9 mouse cellular contexts compared by ENCODE assay signal in genomic region chr6:112809658-112810520, GRCm38 (mm10).
DNase-seq lines count a peak whose midpoint lies in the region; ATAC-seq and TF ChIP-seq lines count a peak whose summit lies in the region.
"Had no signal": no experiment of that assay in that cellular context is flagged by ENCODE, and none has a peak within 500 bp of the region (broad histone marks: within the 10 kb centered on the region; RNA-seq: fewer than 3 reads in every experiment).

No protein-coding gene starts in this region.

- H3K4me1 ChIP-seq in hindbrain, embryonic 10.5 days (replicated peaks), result peaks cover 61% of the 10 kb centered on the region
- H3K4me1 ChIP-seq in midbrain, embryonic 13.5 days (replicated peaks), result peaks cover 68% of the 10 kb centered on the region
- H3K4me1 ChIP-seq: limb, embryonic 15.5 days had no signal

- peak overlapping the region; percentile 32 for H3K4me2 ChIP-seq in midbrain, embryonic 13.5 days (replicated peaks)
- H3K4me2 ChIP-seq: limb, embryonic 15.5 days had no signal

- no peak for TF ChIP-seq CTCF in brain, embryonic 14.5 days (IDR thresholded peaks at IDR 0.05; ENCODE audit: borderline replicate concordance, extremely low read depth, insufficient read depth, insufficient read length)

- peak overlapping the region; percentile 42; the same call in 1 of the 2 replicates for H3K9ac ChIP-seq in midbrain, embryonic 13.5 days (replicated peaks)
- H3K9ac ChIP-seq: limb, embryonic 15.5 days had no signal

- DNase-seq in adrenal gland, adult (ENCODE audit: inconsistent age in 2 of 2, low spot score in 1 of 2), result peak; percentile 58 to 83
- DNase-seq in adrenal gland, postnatal 4 days (ENCODE audit: low spot score in 2 of 2), result no peak
- peak; percentile 98 for DNase-seq in brain, embryonic 14.5 days (ENCODE audit: low read depth)
- DNase-seq in hindbrain, embryonic 10.5 days (ENCODE audit: low spot score), result peak; percentile 78
- DNase-seq in urinary bladder, postnatal 4 days (ENCODE audit: low spot score in 2 of 2), result no peak
- no peak for DNase-seq in spleen, postnatal 4 days (ENCODE audit: low spot score in 2 of 2)
- no peak for DNase-seq in kidney, postnatal 36 days

- ATAC-seq in midbrain, embryonic 13.5 days, result peak; percentile 92

- peaks cover 47% of the 10 kb centered on the region for H3K36me3 ChIP-seq in hindbrain, embryonic 10.5 days
- peaks cover 18% of the 10 kb centered on the region for H3K36me3 ChIP-seq in midbrain, embryonic 13.5 days
- H3K36me3 ChIP-seq: limb, embryonic 15.5 days had no signal

- peak overlapping the region; percentile 88 for H3K27ac ChIP-seq in hindbrain, embryonic 10.5 days
- H3K27ac ChIP-seq in midbrain, embryonic 13.5 days, result peak overlapping the region; percentile 96
- H3K27ac ChIP-seq: limb, embryonic 15.5 days had no signal

- H3K27me3 ChIP-seq in hindbrain, embryonic 10.5 days (ENCODE audit: insufficient read depth, poor library complexity, severe bottlenecking), result no peaks in the 10 kb centered on the region
- no peaks in the 10 kb centered on the region for H3K27me3 ChIP-seq in midbrain, embryonic 13.5 days
- H3K27me3 ChIP-seq: limb, embryonic 15.5 days had no signal

- H3K4me3 ChIP-seq in hindbrain, embryonic 10.5 days, result peak overlapping the region; percentile 5
- no peak overlapping the region for H3K4me3 ChIP-seq in midbrain, embryonic 13.5 days (replicated peaks)
- H3K4me3 ChIP-seq: limb, embryonic 15.5 days had no signal

- no peak for TF ChIP-seq POLR2A in brain, embryonic 14.5 days (IDR thresholded peaks at IDR 0.05; ENCODE audit: borderline replicate concordance, extremely low read depth, insufficient read depth, insufficient read length, poor library complexity, severe bottlenecking)

- no peaks in the 10 kb centered on the region for H3K9me3 ChIP-seq in hindbrain, embryonic 10.5 days
- H3K9me3 ChIP-seq in midbrain, embryonic 13.5 days, result 0 out of 2 replicates have a peak, but pooled peaks cover 4% of the 10 kb centered on the region
- H3K9me3 ChIP-seq: limb, embryonic 15.5 days had no signal

- WGBS in hindbrain, embryonic 10.5 days, result 28% methylated on average over 15 of the region's 15 CpGs
- WGBS in midbrain, embryonic 13.5 days, result 2% methylated on average over 15 of the region's 15 CpGs

Comparison
In these comparisons a context has a peak if more than half of its experiments do, and no peak if none do; other contexts are left out.
1. DNase-seq: peak in adrenal gland, adult (2 of 2), brain, embryonic 14.5 days (single experiment) and hindbrain, embryonic 10.5 days (single experiment); none in adrenal gland, postnatal 4 days (0 of 2), urinary bladder, postnatal 4 days (0 of 2), spleen, postnatal 4 days (0 of 2) and kidney, postnatal 36 days (0 of 2).